Mouse (Mus musculus): Measurements from ENCODE around the gene Asna1.

Gene Asna1

DNA sequence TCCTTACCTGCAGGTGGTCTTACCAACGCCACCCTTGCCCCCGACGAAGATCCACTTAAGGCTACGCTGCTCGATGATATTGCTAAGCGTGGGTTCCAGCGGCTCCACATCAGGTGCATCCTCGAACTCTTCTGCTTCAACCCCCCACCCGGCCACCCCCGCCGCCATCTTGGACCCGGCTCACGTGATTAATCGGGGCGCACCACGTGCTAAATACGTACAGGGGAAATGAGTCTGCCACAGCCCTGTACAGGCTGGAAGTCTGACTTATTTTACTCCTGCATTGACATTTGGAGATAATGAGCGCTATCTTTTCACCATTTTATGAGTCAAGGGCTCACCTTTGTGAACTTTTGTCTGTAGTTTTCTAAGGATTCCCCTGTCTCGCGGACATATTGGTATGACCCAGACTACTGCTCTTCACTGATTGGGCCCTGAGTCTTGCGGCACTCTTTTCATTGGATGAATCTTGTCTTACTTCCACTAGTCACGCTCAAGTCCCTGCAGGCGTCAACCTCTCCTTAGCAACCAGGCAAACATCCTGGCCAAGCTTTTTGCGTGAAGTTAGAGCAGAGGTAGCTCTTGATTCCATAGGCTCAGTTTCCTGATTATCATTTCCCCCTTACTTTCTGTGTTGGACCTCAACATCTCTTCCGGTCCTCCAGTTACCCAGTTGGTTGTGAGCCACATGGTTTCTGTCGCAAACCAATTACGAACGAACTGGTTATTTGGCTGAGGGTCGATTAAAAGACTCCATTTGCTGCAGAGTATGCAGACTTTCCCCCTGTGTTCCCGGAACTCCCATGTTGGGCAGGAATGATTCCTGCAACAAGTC, at the start of gene Asna1:
TSS of gene Asna1 (minus strand) at position 184 of the 835 bp plus-strand sequence.
- DNase-seq, result peak; percentile 94

GRCm38 (mm10) chr8:85074617-85075016, 49.5 kb upstream of the Asna1 start:
- DNase-seq, result no peak

GRCm38 (mm10) chr8:85074167-85074566, 49.1 kb upstream of the Asna1 start:
- no peak for DNase-seq

- no peak for DNase-seq
These were observed 48.0 kb upstream of the Asna1 start for GRCm38 (mm10) chr8:85073041-85073612.

DNA sequence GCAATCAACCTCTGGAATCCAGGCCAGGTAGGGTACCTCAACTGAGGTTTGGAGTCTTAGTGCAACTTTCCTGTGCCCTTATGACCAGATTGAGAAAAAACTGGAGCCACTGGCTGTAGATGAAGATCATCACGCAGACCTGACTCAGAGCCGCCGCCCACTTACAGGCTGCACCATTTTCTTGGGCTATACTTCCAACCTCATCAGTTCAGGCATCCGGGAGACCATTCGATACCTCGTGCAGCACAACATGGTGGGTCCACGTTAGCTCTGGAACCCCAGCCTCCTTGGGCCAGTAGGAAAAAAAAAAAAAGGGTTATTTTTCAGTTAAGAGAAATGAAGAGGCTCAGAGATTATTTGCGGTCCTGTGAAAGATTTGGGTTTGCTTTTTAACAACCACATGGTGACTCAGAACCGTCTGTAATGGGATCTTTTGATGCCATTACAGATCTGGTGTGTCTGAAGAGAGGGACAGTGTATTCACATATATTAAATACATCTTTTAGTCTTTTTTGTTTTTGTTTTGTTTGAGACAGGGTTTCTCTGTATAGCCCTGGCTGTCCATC, 47.4 kb upstream of the Asna1 start:
- DNase-seq, result no peak

DNA sequence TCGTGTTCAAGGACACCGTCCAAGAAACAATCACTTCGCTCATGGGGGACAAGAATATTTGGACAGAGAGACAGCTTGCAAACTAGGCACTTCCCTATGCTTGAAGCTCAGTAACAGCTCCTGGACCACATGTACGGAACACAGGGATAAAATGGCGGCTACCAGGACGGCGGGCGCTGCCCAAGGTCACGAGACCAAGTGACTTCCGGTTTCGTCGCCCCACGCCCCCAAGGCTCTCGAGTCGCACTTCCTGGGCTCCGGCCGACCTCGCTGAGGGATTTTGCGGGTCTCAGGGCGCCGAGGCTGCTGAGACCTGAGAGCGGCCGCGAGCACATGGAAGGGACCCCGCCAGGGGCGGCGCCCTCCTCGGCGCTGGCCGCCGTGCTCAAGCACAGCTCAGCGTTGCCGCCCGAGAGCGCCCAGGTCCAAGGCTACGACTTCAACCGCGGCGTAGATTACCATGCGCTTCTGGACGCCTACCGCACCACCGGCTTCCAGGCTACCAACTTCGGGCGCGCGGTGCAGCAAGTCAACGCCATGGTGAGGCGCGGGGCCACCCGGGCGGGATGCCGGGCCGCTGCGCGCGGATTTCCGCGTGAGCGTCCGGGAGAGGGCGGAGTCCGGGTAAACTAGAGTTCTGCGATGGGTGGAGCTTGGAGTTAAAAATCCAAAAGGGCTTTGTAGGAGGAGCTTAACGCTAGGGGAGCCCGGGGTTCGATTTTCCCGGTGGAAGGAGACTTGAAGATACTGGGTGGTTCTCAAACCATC, 46.6 kb upstream of the Asna1 start, which contains the start of gene Dhps:
TSS of gene Dhps (plus strand) at position 244 of the 768 bp plus-strand sequence.
- DNase-seq, result peak; percentile 94

DNA sequence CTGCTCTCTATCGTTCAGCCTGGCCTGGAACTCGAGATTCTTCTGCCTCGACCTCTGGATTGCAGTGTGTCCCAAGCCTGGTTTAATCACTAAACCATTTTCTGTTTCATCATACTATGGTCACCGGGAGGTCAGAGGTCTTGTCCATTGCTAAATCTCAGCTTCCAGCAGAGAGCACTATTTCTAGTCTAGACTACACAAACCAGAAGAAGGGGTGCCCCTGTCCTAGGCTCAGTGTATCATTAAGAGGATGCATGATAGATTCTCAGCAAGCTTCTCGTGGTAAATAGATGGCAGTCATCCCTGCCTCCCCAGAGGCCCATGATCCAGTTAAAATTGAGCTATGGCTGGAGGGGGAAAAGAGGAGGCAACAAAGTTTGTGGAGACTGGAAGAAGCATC, 46.0 kb upstream of the Asna1 start:
- DNase-seq, result peak; percentile 81

DNA sequence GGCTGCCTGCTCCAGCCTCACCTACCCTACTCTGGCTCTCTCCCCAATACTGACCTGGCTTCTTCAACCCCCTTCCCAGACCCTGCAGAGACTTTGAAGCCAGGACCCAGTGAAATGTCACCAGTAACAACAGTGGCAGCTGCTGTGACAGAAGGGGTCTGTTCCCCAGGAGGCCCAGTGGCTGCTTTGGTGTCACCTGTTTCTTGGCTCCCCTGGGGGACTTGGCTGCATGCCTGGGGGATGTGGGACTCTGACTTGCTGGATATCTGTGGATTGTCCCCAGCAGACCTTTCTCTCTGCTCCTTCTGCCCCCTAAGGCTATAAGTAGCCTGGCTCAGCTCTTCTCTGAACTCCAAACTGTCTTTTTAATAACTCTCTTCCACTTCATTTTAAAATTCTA, 42.9 kb upstream of the Asna1 start, which contains the start of gene Gm5741:
TSS of gene Gm5741 (minus strand) at position 1 of the 400 bp plus-strand sequence.
- DNase-seq, result no peak

DNA sequence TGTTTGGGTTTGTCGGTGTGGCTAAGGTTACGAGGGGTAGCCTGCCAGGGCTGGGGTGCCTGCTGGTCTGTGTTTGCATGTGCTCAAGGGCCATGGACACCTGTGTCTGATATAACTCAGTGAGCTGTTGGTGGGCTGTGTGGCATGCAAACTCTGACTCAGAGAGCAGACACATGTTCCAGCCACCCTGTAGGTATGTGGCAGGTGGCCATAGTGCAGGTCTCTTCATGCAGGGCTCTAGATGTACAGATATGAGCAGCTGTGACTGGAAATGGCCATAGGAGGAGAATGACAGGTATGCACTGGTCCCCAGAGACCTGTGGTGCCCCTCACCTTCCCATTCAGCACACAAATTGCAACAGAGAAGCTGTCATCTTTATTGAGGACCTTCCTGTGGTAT, 42.1 kb upstream of the Asna1 start:
- no peak for DNase-seq

GRCm38 (mm10) chr8:85065213-85065612, 40.1 kb upstream of the Asna1 start:
- DNase-seq, result peak; percentile 96

- DNase-seq, result no peak
These were observed 37.5 kb upstream of the Asna1 start for GRCm38 (mm10) chr8:85062603-85063002.

DNA sequence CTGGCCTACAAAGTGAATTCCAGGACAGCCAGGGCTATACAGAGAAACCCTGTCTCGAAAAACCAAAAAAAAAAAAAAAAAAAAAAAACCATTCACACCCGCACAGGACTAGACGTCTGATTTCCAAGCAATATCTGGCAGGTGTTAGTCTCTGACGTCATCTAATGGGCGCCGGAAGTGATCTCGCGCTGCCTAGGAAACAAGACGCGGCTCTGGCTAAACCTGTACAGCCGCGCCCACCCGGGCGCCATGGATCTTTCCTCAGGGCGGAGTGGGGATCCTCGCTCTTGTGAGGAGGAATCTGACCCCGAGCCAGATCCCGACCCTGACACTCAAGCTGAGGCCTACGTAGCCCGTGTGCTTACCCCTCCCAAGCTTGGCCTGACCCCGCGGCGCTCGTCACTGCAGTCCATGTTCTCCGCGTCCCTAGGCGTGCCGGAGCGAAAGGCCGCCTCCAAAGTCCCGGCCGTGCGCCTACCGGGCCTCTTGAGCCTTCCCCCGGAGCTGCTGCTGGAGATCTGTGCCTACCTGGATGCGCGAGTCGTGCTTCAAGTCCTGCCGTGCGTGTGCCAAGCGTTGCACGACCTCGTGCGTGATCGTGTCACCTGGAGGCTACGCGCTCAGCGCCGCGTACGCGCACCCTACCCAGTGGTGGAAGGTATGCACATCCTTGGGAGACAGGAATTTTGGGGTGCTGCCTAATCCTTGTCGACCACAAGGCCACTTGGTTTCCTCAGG, 35.0 kb upstream of the Asna1 start, which contains the start of gene Fbxw9:
TSS of gene Fbxw9 (plus strand) at position 177 of the 738 bp plus-strand sequence.
- peak; percentile 96 for DNase-seq

DNA sequence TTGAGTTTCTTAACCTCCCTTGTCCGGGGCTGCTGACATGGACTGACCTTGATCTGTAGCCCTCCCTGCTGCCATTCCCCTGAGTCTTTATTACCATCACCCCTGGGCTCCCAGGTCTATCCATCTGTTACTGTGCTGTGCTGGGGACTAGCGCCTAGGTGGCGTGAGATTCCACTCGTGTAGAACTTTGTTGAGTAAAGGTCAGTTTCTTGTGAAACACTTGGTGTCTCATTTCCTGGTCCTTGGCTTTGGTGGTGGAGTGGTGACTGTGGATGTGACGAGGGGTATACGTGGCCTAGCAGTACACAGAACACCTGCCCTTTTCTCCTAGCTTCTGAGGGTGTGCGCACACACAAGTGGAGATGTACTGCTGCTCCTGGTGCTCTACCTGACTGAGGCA, 32.3 kb upstream of the Asna1 start:
- DNase-seq, result no peak

DNA sequence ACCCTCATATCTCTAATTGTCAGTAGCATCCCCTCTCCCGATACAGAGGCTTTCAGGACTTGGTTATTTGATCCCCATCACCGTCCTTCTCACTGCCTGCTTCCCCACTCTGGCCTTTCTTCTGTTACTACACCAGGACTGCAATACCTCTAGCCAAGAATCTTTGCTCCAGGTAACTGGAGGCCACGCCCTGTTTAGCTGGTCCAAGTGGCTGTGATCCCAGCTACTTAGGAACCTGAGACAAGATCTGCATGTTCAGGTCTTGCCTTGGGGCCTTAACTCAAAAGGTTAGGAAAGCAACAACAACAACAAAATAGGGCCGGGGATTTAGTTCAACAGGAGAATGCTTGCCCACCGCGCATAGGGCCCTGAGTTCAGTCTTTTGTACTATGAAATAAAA, 18.5 kb upstream of the Asna1 start:
- no peak for DNase-seq

DNA sequence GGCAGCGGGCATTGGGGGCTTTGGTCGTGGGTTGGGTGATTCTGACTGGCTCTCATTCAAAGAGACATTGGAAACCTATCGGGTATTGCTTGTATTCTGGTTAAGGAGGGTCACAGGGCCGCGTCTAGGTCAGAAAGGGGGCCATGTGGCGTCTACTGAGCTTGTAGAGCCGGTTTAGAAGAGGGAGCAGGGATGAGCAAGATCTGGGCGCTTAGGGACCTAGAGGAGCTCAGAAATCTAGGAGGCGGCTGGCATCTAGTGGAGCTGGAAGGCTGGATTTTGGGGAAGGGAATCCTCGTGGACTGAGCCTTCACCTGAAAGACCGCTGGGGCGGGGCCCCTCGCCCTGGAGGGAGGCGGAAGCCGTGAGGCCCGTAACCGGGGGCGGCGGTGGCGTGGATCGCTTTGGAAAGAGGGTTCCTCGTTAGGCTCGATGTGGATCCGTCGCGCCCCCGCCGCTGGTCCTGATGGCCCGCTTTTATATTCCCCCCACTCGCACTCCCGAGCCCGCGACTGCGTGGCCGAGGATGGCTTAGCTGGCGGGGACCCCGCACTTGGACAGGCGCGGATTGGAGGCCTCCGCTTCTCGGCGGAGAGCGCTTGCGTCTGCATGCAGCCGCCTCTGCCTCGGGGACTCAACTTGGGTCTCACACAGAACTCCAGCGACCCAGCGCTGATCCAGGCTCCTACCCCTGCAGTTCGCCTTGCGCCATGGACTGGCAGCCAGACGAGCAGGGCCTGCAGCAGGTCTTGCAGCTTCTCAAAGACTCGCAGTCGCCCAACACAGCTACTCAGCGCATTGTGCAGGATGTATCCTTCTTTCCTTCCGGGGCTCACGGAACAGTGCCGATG, 12.8 kb upstream of the Asna1 start:
- DNase-seq, result peak; percentile 39

DNA sequence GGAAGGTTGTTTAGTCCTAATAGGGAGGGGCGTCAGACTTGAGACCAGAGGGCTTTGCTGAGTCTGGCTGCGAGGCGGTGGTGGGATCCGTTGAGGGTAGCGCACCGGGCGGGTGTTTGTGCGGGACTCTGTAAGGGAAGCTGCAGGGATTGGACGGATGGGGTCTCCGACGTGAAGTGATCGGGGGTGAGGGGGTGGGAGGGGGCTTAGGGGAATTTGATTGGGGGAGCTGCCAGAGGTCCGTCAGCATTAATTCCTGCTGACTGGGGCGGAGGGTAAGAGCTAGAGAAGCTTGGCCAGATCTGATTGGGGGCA, 12.2 kb upstream of the Asna1 start:
- no peak for DNase-seq

- peak; percentile 96 for DNase-seq
These were observed 11.8 kb upstream of the Asna1 start, which contains the start of gene Tnpo2 for GRCm38 (mm10) chr8:85036718-85037365. Gene Tnpo2, plus strand, starts transcription at chr8:85036915.

DNA sequence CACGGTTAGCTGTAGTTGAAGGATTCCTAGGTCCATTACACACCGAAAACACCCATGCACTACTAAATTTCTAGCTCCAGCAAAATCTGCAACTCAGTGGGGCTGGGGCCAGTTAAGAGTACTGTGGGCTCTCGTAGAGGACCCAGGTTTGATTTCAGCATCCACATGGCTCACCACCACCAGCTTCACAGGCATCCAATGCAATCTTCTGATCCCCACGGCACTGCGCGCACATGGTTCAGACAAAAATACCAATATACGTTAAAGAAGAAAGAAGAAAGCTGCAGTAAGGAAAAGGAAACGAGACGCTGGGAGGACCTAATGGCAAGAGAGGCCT, 11.3 kb upstream of the Asna1 start:
- no peak for DNase-seq

DNA sequence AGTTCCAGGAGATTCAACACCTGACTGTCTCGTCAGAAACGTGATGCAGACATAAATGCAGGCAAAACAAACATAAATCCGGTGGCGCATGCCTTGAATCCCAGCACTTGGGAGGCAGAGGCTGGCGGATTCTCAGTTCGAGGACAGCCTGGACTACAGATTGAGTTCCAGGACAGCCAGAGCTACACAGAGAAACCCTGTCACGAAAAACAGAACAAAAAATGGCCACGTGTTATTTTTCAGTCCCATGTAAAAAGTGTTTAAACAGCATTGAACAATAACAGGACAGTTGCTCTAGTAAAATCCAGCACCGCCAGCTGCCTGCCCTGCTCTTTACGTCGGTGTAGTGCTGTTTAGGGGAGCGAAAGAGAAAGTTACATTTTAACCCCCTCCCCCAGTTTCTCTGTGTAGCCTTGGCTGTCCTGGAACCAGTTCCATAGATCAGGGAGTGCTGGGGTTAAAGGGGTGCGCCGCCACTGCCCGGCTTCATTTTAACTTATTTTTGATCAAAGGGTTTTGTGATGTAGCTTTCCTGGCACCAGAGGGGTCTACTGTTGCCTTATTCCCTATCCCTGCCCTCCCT, 10.7 kb upstream of the Asna1 start:
- DNase-seq, result peak; percentile 54

GRCm38 (mm10) chr8:85035165-85035727, 10.2 kb upstream of the Asna1 start:
- no peak for DNase-seq

Measured in kidney, adult 9 months (tissue).